Mouse (Mus musculus) heart, embryonic 12.5 days (tissue): ENCODE measurements around the gene Rhof. TPM values are rescaled to one million over a fixed set of nuclear protein-coding genes. Genes with fewer than 3 reads are reported as not detected.

Source experiments
- ATAC-seq: fragments of 200-750 bp; cut with Nextera tagmentation; 2 replicates; pipeline ENCODE4 v1.8.0; 2017; ENCODE audit warnings: moderate TSS enrichment, moderate library complexity; ENCODE audit not compliant: insufficient number of reproducible peaks, low FRiP score
- H3K27ac ChIP-seq: fragments of 300-500 bp; sonication (generic); 2 replicates; pipeline ENCODE4 v1.5.1; 2016; ENCODE audit warnings: mild to moderate bottlenecking, moderate library complexity; ENCODE audit not compliant: poor library complexity, severe bottlenecking
- H3K27me3 ChIP-seq: fragments of 300-500 bp; sonication (generic); replicated peaks from 2 replicates; pipeline ENCODE4 v1.6.1; 2016; ENCODE audit warnings: mild to moderate bottlenecking, moderate library complexity
- H3K36me3 ChIP-seq: fragments of 300-500 bp; sonication (generic); 2 replicates; pipeline ENCODE4 v1.6.1; 2016; ENCODE audit warnings: mild to moderate bottlenecking, moderate library complexity
- H3K4me1 ChIP-seq: fragments of 300-500 bp; sonication (generic); replicated peaks from 2 replicates; pipeline ENCODE4 v1.6.1; 2016; ENCODE audit warnings: mild to moderate bottlenecking
- H3K4me2 ChIP-seq: fragments of 300-500 bp; sonication (generic); 2 replicates; pipeline ENCODE4 v1.6.1; 2016; ENCODE audit warnings: mild to moderate bottlenecking, moderate library complexity
- H3K4me3 ChIP-seq: fragments of 300-500 bp; sonication (generic); 2 replicates; pipeline ENCODE4 v1.5.1; 2016; ENCODE audit warnings: mild to moderate bottlenecking
- H3K9ac ChIP-seq: fragments of 300-500 bp; sonication (generic); 2 replicates; pipeline ENCODE4 v1.6.1; 2016; ENCODE audit warnings: mild to moderate bottlenecking, moderate library complexity
- H3K9me3 ChIP-seq: fragments of 300-500 bp; sonication (generic); replicated peaks from 2 replicates; pipeline ENCODE4 v1.6.1; 2016; ENCODE audit warnings: mild to moderate bottlenecking, moderate library complexity
- WGBS: fragments of 180-500 bp; shearing (Covaris S2); methylation state at CpG from one replicate; pipeline ENCODE4 v1.1.7; 2016; 5-methylcytosine and 5-hydroxymethylcytosine counted together
- polyA plus RNA-seq: library from polyadenylated mRNA; unstranded; fragments of >200 nt; fragmentation: Nextera tagmentation; extraction: Ambion mirVana; gene quantifications from 2 replicates; pipeline ENCODE4 v1.2.1, GENCODE M21; 2016

Gene Rhof
- polyA plus RNA-seq, 1 experiment from 2014 or later: 1.3 TPM

- WGBS: 92% methylated on average over 15 of the region's 15 CpGs
- Histone ChIP-seq H3K9me3 (no peaks in the 10 kb centered on the region), H3K4me3 (no peak overlapping the region), H3K27me3 (no peaks in the 10 kb centered on the region), H3K27ac (no peak overlapping the region), H3K9ac (no peak overlapping the region), H3K4me2 (no peak overlapping the region), H3K36me3 (peaks cover 94% of the 10 kb centered on the region), H3K4me1 (peaks cover 7% of the 10 kb centered on the region; the same call in 1 of the 2 replicates)
- ATAC-seq: no peak
Observed at GRCm38 (mm10) chr5:123159866-123160265, 27.4 kb upstream of the Rhof start.

- Histone ChIP-seq H3K9ac (no peak overlapping the region), H3K27me3 (no peaks in the 10 kb centered on the region), H3K4me2 (no peak overlapping the region), H3K36me3 (peaks cover 95% of the 10 kb centered on the region), H3K9me3 (no peaks in the 10 kb centered on the region), H3K4me1 (peaks cover 7% of the 10 kb centered on the region; the same call in 1 of the 2 replicates), H3K4me3 (no peak overlapping the region), H3K27ac (no peak overlapping the region)
- 97% methylated on average over 4 of the region's 4 CpGs for WGBS
- no peak for ATAC-seq
Observed at GRCm38 (mm10) chr5:123159446-123159845, 27.0 kb upstream of the Rhof start.

- no peak overlapping the region for H3K27ac ChIP-seq
- 73% methylated on average over 4 of the region's 4 CpGs for WGBS
- ATAC-seq: no peak
- H3K36me3 ChIP-seq: peaks cover 95% of the 10 kb centered on the region
- H3K9ac ChIP-seq: no peak overlapping the region
- H3K4me2 ChIP-seq: no peak overlapping the region
- no peaks in the 10 kb centered on the region for H3K9me3 ChIP-seq
- no peaks in the 10 kb centered on the region for H3K27me3 ChIP-seq
- H3K4me3 ChIP-seq: no peak overlapping the region
- peaks cover 7% of the 10 kb centered on the region; the same call in 1 of the 2 replicates for H3K4me1 ChIP-seq
Observed at GRCm38 (mm10) chr5:123157972-123158371, 25.5 kb upstream of the Rhof start.

- no peak for ATAC-seq
- peaks cover 95% of the 10 kb centered on the region for H3K36me3 ChIP-seq
- H3K9ac ChIP-seq: no peak overlapping the region
- H3K4me2 ChIP-seq: no peak overlapping the region
- H3K4me3 ChIP-seq: no peak overlapping the region
- peaks cover 7% of the 10 kb centered on the region; the same call in 1 of the 2 replicates for H3K4me1 ChIP-seq
- WGBS: 81% methylated on average over 12 of the region's 12 CpGs
- no peaks in the 10 kb centered on the region for H3K9me3 ChIP-seq
- H3K27ac ChIP-seq: no peak overlapping the region
- no peaks in the 10 kb centered on the region for H3K27me3 ChIP-seq
Observed at GRCm38 (mm10) chr5:123156763-123157162, 24.3 kb upstream of the Rhof start.

GRCm38 (mm10) chr5:123155425-123155824, 22.9 kb upstream of the Rhof start:
- peaks cover 20% of the 10 kb centered on the region for H3K4me1 ChIP-seq
- H3K4me2 ChIP-seq: no peak overlapping the region
- H3K9ac ChIP-seq: no peak overlapping the region
- no peak overlapping the region for H3K4me3 ChIP-seq
- WGBS: 53% methylated on average over 7 of the region's 7 CpGs
- H3K36me3 ChIP-seq: peaks cover 95% of the 10 kb centered on the region
- H3K9me3 ChIP-seq: no peaks in the 10 kb centered on the region
- H3K27me3 ChIP-seq: no peaks in the 10 kb centered on the region
- H3K27ac ChIP-seq: no peak overlapping the region
- ATAC-seq: no peak; the same call in 1 of the 2 replicates

- Histone ChIP-seq H3K9me3 (no peaks in the 10 kb centered on the region), H3K9ac (no peak overlapping the region), H3K4me2 (no peak overlapping the region), H3K4me3 (no peak overlapping the region), H3K27ac (no peak overlapping the region), H3K4me1 (peaks cover 45% of the 10 kb centered on the region), H3K36me3 (peaks cover 91% of the 10 kb centered on the region), H3K27me3 (no peaks in the 10 kb centered on the region)
- no peak for ATAC-seq
- 87% methylated on average over 1 of the region's 1 CpGs for WGBS
Observed at GRCm38 (mm10) chr5:123152901-123153300, 20.4 kb upstream of the Rhof start.

GRCm38 (mm10) chr5:123151707-123152362, 19.3 kb upstream of the Rhof start:
- Histone ChIP-seq H3K27ac (no peak overlapping the region), H3K4me3 (no peak overlapping the region), H3K4me2 (no peak overlapping the region), H3K9me3 (no peaks in the 10 kb centered on the region), H3K36me3 (peaks cover 91% of the 10 kb centered on the region), H3K9ac (no peak overlapping the region), H3K27me3 (no peaks in the 10 kb centered on the region), H3K4me1 (peaks cover 39% of the 10 kb centered on the region)
- WGBS: 94% methylated on average over 19 of the region's 19 CpGs
- no peak for ATAC-seq

- H3K9ac ChIP-seq: peak overlapping the region; percentile 34; the same call in 1 of the 2 replicates
- H3K27ac ChIP-seq: no peak overlapping the region; the same call in 1 of the 2 replicates
- peak overlapping the region; percentile 35 for H3K4me3 ChIP-seq
- peaks cover 39% of the 10 kb centered on the region for H3K4me1 ChIP-seq
- no peaks in the 10 kb centered on the region for H3K9me3 ChIP-seq
- peaks cover 92% of the 10 kb centered on the region for H3K36me3 ChIP-seq
- 46% methylated on average over 7 of the region's 7 CpGs for WGBS
- no peaks in the 10 kb centered on the region for H3K27me3 ChIP-seq
- H3K4me2 ChIP-seq: peak overlapping the region; percentile 59
- no peak for ATAC-seq
Observed at GRCm38 (mm10) chr5:123151077-123151476, 18.6 kb upstream of the Rhof start.

GRCm38 (mm10) chr5:123150641-123151040, 18.1 kb upstream of the Rhof start:
- Histone ChIP-seq H3K9ac (peak overlapping the region; percentile 34), H3K9me3 (no peaks in the 10 kb centered on the region), H3K4me1 (peaks cover 43% of the 10 kb centered on the region), H3K4me2 (peak overlapping the region; percentile 59), H3K36me3 (peaks cover 93% of the 10 kb centered on the region), H3K27me3 (no peaks in the 10 kb centered on the region), H3K4me3 (peak overlapping the region; percentile 35), H3K27ac (no peak overlapping the region)
- WGBS: 50% methylated on average over 7 of the region's 7 CpGs
- 0 out of 2 replicates have a peak, but pooled peaks have one; percentile 3 for ATAC-seq

- H3K9ac ChIP-seq: peak overlapping the region; percentile 50; the same call in 1 of the 2 replicates
Observed at GRCm38 (mm10) chr5:123149451-123150400, 17.2 kb upstream of the Rhof start.

More at GRCm38 (mm10) chr5:123149451-123150400, 17.2 kb upstream of the Rhof start:
- Histone ChIP-seq H3K27ac (peak overlapping the region; percentile 8; the same call in 1 of the 2 replicates), H3K9me3 (no peaks in the 10 kb centered on the region), H3K4me3 (peak overlapping the region; percentile 35), H3K27me3 (no peaks in the 10 kb centered on the region), H3K36me3 (peaks cover 93% of the 10 kb centered on the region), H3K4me1 (peaks cover 53% of the 10 kb centered on the region), H3K4me2 (peak overlapping the region; percentile 59)
- 10% methylated on average over 19 of the region's 19 CpGs for WGBS
- peak; percentile 83 for ATAC-seq
